Mouse (Mus musculus) heart, embryonic 14.5 days (tissue): ENCODE measurements around the gene Cwc27. TPM values are rescaled to one million over a fixed set of nuclear protein-coding genes. Genes with fewer than 3 reads are reported as not detected.
A peak's percentile ranks its signal among the peaks of the same experiment; 100 is the strongest.

Experiments
- ATAC-seq: fragments of 200-750 bp; cut with Nextera tagmentation; 2 replicates; pipeline ENCODE4 v1.8.0; 2017; ENCODE audit warnings: low read depth, moderate TSS enrichment; ENCODE audit not compliant: insufficient number of reproducible peaks, insufficient read depth, low FRiP score
- H3K27ac ChIP-seq, 2 experiments: fragments of 200-500 bp in 1 of 2; fragments of 300-500 bp in 1 of 2; sonication (generic) in 1 of 2; replicated peaks in 1 of 2; 2 replicates each; pipeline ENCODE4 v1.5.1; 2012 to 2014; ENCODE audit warnings: low read depth in 2 of 2, low read length in 2 of 2, control low read depth in 1 of 2, mild to moderate bottlenecking in 1 of 2, mixed read lengths in 1 of 2; ENCODE audit not compliant: control insufficient read depth in 1 of 2, insufficient read depth in 1 of 2
- H3K27me3 ChIP-seq: fragments of 300-500 bp; sonication (generic); 2 replicates; pipeline ENCODE4 v1.6.1; 2014; ENCODE audit warnings: mild to moderate bottlenecking, low read length, control low read depth; ENCODE audit not compliant: control insufficient read depth, insufficient read depth
- H3K36me3 ChIP-seq: fragments of 300-500 bp; sonication (generic); 2 replicates; pipeline ENCODE4 v1.6.1; 2014; ENCODE audit warnings: mild to moderate bottlenecking, control low read depth, low read length, mixed read lengths; ENCODE audit not compliant: control insufficient read depth, insufficient read depth
- H3K4me1 ChIP-seq, 2 experiments: fragments of 200-500 bp in 1 of 2; fragments of 300-500 bp in 1 of 2; sonication (generic) in 1 of 2; 2 replicates each; pipeline ENCODE4 v1.6.1; 2012 to 2014; ENCODE audit warnings: low read length in 2 of 2, control low read depth in 1 of 2, mixed read lengths in 1 of 2; ENCODE audit not compliant: control insufficient read depth in 2 of 2, insufficient read depth in 2 of 2
- H3K4me2 ChIP-seq: fragments of 300-500 bp; sonication (generic); 2 replicates; pipeline ENCODE4 v1.6.1; 2014; ENCODE audit warnings: mild to moderate bottlenecking, low read length
- H3K4me3 ChIP-seq, 2 experiments: fragments of 200-500 bp in 1 of 2; fragments of 300-500 bp in 1 of 2; sonication (generic) in 1 of 2; 2 replicates each; pipeline ENCODE4 v1.5.1; 2012 to 2014; ENCODE audit warnings: low read length in 2 of 2, mild to moderate bottlenecking in 2 of 2, control low read depth in 1 of 2, low read depth in 1 of 2, moderate library complexity in 1 of 2; ENCODE audit not compliant: control insufficient read depth in 1 of 2, insufficient read depth in 1 of 2
- H3K9ac ChIP-seq: fragments of 300-500 bp; sonication (generic); 2 replicates; pipeline ENCODE4 v1.6.1; 2014; ENCODE audit warnings: mild to moderate bottlenecking, low read length
- H3K9me3 ChIP-seq: fragments of 300-500 bp; sonication (generic); 2 replicates; pipeline ENCODE4 v1.6.1; 2016; ENCODE audit warnings: low read length, control low read depth; ENCODE audit not compliant: control insufficient read depth
- WGBS: fragments of 180-500 bp; shearing (Covaris S2); extraction: QIAGEN DNeasy Blood & Tissue Kit; methylation state at CpG from one replicate; pipeline ENCODE4 v1.1.7; 2014; 5-methylcytosine and 5-hydroxymethylcytosine counted together
- polyA plus RNA-seq: library from polyadenylated mRNA; unstranded; fragments of >200 nt; fragmentation: Nextera tagmentation; extraction: Ambion mirVana; gene quantifications from 2 replicates; pipeline ENCODE4 v1.2.1, GENCODE M21; 2014

Cwc27 gene
- polyA plus RNA-seq, 1 experiment from 2014 or later: 22.6 TPM

DNA sequence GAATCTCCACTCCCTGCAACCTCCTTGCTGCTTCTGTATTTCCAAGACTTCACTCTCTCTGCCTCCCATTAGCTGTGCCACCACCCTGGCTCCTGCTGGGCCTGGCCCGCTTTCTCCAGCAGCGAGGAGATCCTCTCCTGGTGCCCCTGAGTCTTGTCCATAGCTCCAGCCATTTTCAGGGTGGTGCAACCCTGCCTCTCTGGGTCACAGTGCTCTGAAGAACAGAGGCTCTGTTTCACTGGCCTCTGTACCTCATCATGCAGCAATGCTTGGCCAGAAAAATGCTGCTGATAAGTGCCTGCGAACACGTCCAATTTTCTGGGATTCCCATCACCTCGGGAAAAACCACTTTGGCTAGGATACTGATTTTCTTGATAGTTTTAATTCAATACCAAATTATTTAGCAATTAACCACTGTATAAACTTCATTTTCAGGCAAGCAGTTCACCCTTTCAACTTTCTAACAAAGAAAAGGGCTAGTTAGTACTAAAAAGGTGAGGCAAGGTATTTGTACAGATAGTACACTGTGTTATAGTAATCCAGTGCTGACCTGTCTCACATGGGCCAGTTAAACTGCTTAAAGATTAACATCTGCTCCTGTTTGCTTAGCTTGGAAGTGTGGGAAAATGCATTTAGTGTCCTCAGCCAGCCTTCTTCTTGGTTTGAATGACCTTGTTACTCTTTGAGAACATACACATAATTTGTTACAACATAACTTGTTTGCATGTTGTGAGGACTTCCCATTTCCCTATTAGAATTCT lies 176.1 kb downstream of the Cwc27 start:
- Histone ChIP-seq H3K9ac (peak overlapping the region; percentile 26; the same call in 1 of the 2 replicates), H3K27me3 (no peaks in the 10 kb centered on the region), H3K27ac (peak overlapping the region; percentile 40 to 67; a peak in 2 of 4 replicates), H3K36me3 (0 out of 2 replicates have a peak, but pooled peaks cover 4% of the 10 kb centered on the region), H3K4me1 (peaks cover 7 to 21% of the 10 kb centered on the region in 2 experiments), H3K9me3 (no peaks in the 10 kb centered on the region), H3K4me2 (no peak overlapping the region), H3K4me3 (no peak overlapping the region)
- 49% methylated on average over 5 of the region's 5 CpGs for WGBS
- ATAC-seq: no peak

DNA sequence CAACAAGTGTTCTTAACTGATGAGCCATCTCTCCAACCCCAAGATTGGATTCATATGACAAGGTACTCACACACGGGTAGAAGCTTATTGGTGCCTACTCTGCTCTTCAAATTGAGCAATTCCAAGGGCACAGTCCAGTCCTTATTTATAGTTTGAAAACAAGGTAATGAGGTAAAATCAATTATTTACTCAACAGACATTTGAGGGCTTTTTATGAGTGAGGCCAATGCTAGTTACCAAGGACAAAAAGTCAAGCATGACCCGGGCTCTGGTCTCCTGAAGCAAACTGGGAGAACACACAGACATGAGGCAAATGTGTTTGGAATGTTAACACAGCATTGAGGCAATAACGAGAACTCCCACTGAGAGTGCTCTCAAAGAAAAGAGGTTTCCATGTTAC lies 178.0 kb downstream of the Cwc27 start:
- 89% methylated on average over 3 of the region's 3 CpGs for WGBS
- Histone ChIP-seq H3K27ac (no peak overlapping the region), H3K27me3 (no peaks in the 10 kb centered on the region), H3K9ac (no peak overlapping the region), H3K4me3 (no peak overlapping the region), H3K36me3 (0 out of 2 replicates have a peak, but pooled peaks cover 4% of the 10 kb centered on the region), H3K4me1 (peaks cover 5 to 28% of the 10 kb centered on the region in 2 experiments), H3K9me3 (no peaks in the 10 kb centered on the region), H3K4me2 (no peak overlapping the region)
- no peak for ATAC-seq

DNA sequence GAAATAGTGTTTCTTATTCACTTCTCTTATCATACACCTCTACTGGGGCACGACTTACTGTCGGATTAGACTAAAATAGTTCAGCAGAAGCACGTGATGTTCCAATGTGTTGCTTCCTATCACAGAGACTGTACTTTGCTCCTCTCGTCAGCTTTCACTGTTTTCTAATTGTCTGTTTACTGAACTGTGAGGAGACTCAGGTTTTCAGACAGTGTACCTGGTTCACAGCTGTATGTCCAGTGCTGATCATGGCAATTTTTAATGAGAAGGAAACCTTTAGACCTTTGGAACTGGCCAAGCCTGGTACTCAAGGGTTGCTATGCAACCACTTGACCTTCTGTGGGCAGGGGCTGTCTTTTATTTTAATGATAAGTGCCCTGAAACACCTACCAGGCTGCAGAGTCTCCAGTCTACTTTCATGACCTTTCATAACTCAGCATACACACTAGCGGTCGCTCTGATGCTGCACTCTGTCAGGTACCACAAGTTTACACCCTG lies 180.9 kb downstream of the Cwc27 start:
- H3K27ac ChIP-seq: peak overlapping the region; percentile 73 to 80

DNA sequence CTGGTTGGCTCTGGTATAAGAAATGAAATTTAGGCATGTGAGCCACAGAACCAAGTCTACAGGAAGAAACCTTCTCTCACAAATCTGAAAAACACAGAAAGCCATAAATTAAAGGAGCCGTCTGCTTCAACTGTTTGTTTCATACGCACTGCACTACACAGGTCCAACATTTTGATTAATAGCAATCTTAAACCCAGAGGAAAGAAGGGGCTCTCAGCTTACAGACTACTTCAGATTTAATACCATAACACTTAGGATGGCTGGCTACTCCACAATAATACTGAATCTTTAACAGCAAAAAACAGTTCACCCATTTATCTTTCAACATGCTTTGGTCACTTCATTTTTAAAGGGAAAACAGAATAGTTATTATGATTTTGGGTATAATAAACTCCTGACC lies 182.2 kb downstream of the Cwc27 start:
- 86% methylated on average over 2 of the region's 2 CpGs for WGBS

More for the DNA sequence above, 180.9 kb downstream of the Cwc27 start:
- Histone ChIP-seq H3K4me3 (no peak overlapping the region), H3K4me2 (peak overlapping the region; percentile 18), H3K36me3 (0 out of 2 replicates have a peak, but pooled peaks cover 4% of the 10 kb centered on the region), H3K27me3 (no peaks in the 10 kb centered on the region), H3K9me3 (no peaks in the 10 kb centered on the region), H3K9ac (no peak overlapping the region), H3K4me1 (peaks cover 16 to 51% of the 10 kb centered on the region in 2 experiments)
- peak; percentile 60 for ATAC-seq
- WGBS: 17% methylated on average over 6 of the region's 6 CpGs

DNA sequence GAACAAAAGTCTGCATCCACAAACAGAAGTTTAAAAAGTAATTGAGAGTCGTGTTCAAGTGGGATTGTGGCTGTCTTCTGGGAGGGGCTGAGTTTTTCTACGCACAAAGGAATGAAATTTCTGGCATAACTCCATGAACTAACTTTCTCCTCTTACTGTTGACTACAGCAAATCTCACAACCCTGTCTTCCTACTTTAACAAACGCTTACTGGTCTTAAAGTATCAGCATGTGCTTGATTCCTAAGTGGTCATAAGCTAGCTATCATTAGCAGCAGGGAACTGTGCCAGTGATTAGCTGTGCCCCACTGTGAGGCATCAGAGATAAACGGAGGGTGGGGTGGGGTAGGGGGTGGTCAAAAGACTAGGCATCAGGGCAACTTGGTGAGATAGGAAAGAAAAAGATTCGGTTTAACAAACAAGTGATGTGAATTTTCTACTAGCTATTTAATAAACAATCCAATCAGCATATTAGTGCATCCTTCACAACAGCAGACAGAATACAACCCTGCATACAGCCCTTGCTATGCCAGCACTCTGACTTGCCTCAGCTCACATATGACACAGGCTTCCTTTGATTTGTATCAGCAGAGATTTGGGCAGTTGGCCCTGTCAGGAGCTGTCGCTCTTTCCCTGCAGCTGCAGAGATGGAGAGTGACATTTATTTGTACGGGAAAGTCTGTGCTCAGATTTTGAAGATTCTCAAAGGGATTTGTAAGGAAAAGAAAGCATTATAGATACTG lies 184.3 kb downstream of the Cwc27 start:
- Histone ChIP-seq H3K9ac (0 out of 2 replicates have a peak overlapping the region, but pooled peaks have one; percentile 44), H3K4me1 (peaks cover 18 to 55% of the 10 kb centered on the region in 2 experiments), H3K36me3 (peaks cover 6% of the 10 kb centered on the region; the same call in 1 of the 2 replicates), H3K4me2 (peak overlapping the region; percentile 31; the same call in 1 of the 2 replicates), H3K27me3 (no peaks in the 10 kb centered on the region), H3K27ac (peak overlapping the region; percentile 87 to 92), H3K4me3 (no peak overlapping the region), H3K9me3 (no peaks in the 10 kb centered on the region)
- ATAC-seq: peak; percentile 51
- 13% methylated on average over 7 of the region's 7 CpGs for WGBS

More for the DNA sequence above, 182.2 kb downstream of the Cwc27 start:
- no peaks in the 10 kb centered on the region for H3K9me3 ChIP-seq
- ATAC-seq: no peak
- no peak overlapping the region for H3K4me2 ChIP-seq
- H3K27me3 ChIP-seq: no peaks in the 10 kb centered on the region
- H3K4me1 ChIP-seq: peaks cover 14 to 52% of the 10 kb centered on the region in 2 experiments
- no peak overlapping the region for H3K27ac ChIP-seq
- no peak overlapping the region for H3K9ac ChIP-seq
- H3K4me3 ChIP-seq: no peak overlapping the region
- peaks cover 7% of the 10 kb centered on the region; the same call in 1 of the 2 replicates for H3K36me3 ChIP-seq

DNA sequence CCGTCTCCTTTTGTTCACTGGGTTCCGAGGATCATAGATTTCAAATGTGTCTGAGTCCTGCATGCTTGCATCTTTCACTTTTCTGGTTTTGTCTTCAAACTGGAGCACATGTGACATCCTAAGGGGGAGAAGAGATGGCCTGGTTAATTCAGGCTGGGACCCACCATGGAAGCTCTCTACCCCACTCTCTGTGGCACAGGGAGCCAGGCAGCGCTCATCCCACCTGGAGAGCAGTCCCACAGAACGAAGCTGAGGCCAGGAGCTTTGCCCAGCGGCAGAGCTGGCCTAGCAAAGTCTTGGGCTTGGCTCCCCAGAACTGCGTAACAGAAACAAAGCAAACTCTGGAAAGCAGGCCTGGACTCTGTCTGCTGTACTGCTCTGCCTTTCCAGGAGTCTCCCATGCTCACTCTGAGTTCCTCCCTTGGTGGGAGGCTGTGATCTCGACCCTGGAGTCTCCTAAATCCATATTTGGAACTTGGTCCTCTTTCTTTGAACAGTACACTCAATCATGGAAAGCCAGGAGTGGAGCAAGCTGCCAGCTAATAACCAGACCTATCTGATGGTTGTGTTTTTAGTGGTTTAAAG lies 185.2 kb downstream of the Cwc27 start:
- H3K27me3 ChIP-seq: no peaks in the 10 kb centered on the region
- peak overlapping the region; percentile 44; the same call in 1 of the 2 replicates for H3K9ac ChIP-seq
- peaks cover 6% of the 10 kb centered on the region; the same call in 1 of the 2 replicates for H3K36me3 ChIP-seq
- H3K9me3 ChIP-seq: no peaks in the 10 kb centered on the region
- peak overlapping the region; percentile 31; the same call in 1 of the 2 replicates for H3K4me2 ChIP-seq
- H3K27ac ChIP-seq: peak overlapping the region; percentile 87 to 92
- 61% methylated on average over 7 of the region's 7 CpGs for WGBS
- ATAC-seq: no peak
- H3K4me1 ChIP-seq: peaks cover 22 to 63% of the 10 kb centered on the region in 2 experiments
- no peak overlapping the region for H3K4me3 ChIP-seq

DNA sequence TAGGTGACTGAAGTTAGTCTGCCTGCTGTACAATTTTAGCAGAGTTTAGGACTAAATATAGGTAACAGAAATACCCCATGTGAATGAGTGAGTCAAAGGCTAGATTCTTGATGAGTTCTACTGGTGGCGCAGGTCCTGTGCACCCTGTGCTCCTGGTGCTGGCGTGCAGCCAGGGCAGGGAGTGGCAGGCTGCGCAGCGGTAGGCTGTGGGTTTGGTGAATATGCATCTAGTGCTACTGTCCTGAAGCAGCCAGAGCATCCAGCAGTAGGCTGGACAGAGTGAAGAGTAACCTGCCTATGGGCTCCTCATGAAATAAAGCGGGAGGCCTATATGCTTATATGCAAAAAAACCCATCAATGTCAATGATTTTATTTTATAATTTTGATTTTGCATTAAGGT lies 186.1 kb downstream of the Cwc27 start:
- Histone ChIP-seq H3K9me3 (no peaks in the 10 kb centered on the region), H3K27ac (peak overlapping the region in 1 of 2 experiments; percentile 45; a peak in 1 of 4 replicates), H3K4me3 (no peak overlapping the region), H3K9ac (peak overlapping the region; percentile 19; the same call in 1 of the 2 replicates), H3K36me3 (peaks cover 6% of the 10 kb centered on the region; the same call in 1 of the 2 replicates), H3K4me1 (peaks cover 23 to 59% of the 10 kb centered on the region in 2 experiments), H3K4me2 (no peak overlapping the region), H3K27me3 (no peaks in the 10 kb centered on the region)
- no peak for ATAC-seq
- 53% methylated on average over 5 of the region's 5 CpGs for WGBS
